Mouse (Mus musculus) limb, embryonic 14.5 days (tissue): Measurements from ENCODE around the gene Rab25. TPM values are rescaled to one million over a fixed set of nuclear protein-coding genes. Genes with fewer than 3 reads are reported as not detected.

Source experiments
- ATAC-seq: fragments of 200-750 bp; cut with Nextera tagmentation; 2 replicates; pipeline ENCODE4 v1.8.0; 2017; ENCODE audit warnings: low read depth, moderate number of reproducible peaks, moderate TSS enrichment; ENCODE audit not compliant: low FRiP score
- DNase-seq: peaks from one replicate; pipeline ENCODE4 v3.0.0-alpha.2; 2015; ENCODE audit warnings: low spot score
- H3K27ac ChIP-seq: fragments of 300-500 bp; sonication (generic); replicated peaks from 2 replicates; pipeline ENCODE4 v1.5.1; 2014; ENCODE audit warnings: low read depth, mild to moderate bottlenecking, low read length, moderate library complexity, mixed read lengths
- H3K27me3 ChIP-seq: fragments of 300-500 bp; sonication (generic); 2 replicates; pipeline ENCODE4 v1.6.1; 2014; ENCODE audit warnings: low read length, mixed read lengths; ENCODE audit not compliant: control insufficient read depth, insufficient read depth
- H3K36me3 ChIP-seq: fragments of 300-500 bp; sonication (generic); 2 replicates; pipeline ENCODE4 v1.6.1; 2014; ENCODE audit warnings: mild to moderate bottlenecking, low read length, moderate library complexity, mixed read lengths; ENCODE audit not compliant: control insufficient read depth, insufficient read depth
- H3K4me1 ChIP-seq: fragments of 300-500 bp; sonication (generic); 2 replicates; pipeline ENCODE4 v1.6.1; 2014; ENCODE audit warnings: antibody characterized with exemption, low read length, mixed read lengths; ENCODE audit not compliant: control insufficient read depth, insufficient read depth
- H3K4me2 ChIP-seq: fragments of 300-500 bp; sonication (generic); replicated peaks from 2 replicates; pipeline ENCODE4 v1.6.1; 2014; ENCODE audit warnings: low read depth, mild to moderate bottlenecking, low read length, moderate library complexity; ENCODE audit not compliant: severe bottlenecking
- H3K4me3 ChIP-seq: fragments of 300-500 bp; sonication (generic); replicated peaks from 2 replicates; pipeline ENCODE4 v1.5.1; 2014; ENCODE audit warnings: low read length
- H3K9ac ChIP-seq: fragments of 300-500 bp; sonication (generic); 2 replicates; pipeline ENCODE4 v1.6.1; 2014; ENCODE audit warnings: mild to moderate bottlenecking, low read depth, low read length, moderate library complexity; ENCODE audit not compliant: severe bottlenecking
- H3K9me3 ChIP-seq: fragments of 300-500 bp; sonication (generic); 2 replicates; pipeline ENCODE4 v1.6.1; 2016; ENCODE audit warnings: low read length; ENCODE audit not compliant: control insufficient read depth
- POLR2A ChIP-seq: fragments of 200-500 bp; IDR thresholded peaks from 2 replicates; pipeline ENCODE4 v1.8.0; 2012; ENCODE audit warnings: inconsistent platforms, mild to moderate bottlenecking, moderate library complexity, borderline replicate concordance; ENCODE audit not compliant: insufficient read depth, insufficient read length; ENCODE audit errors: extremely low read depth
- WGBS: fragments of 180-500 bp; shearing (Covaris S2); extraction: QIAGEN DNeasy Blood & Tissue Kit; methylation state at CpG from one replicate; pipeline ENCODE4 v1.1.7; 2014; 5-methylcytosine and 5-hydroxymethylcytosine counted together
- polyA plus RNA-seq, 2 experiments: library from polyadenylated mRNA; depleted of rRNA in 1 of 2; stranded (reverse) in 1 of 2; unstranded in 1 of 2; fragments of >200 nt; fragmentation: Nextera tagmentation in 1 of 2; extraction: Ambion mirVana in 1 of 2; gene quantifications; 2 replicates each; pipeline versions ENCODE4 v1.2.1 to v1.2.3; 2012 to 2014

Gene Rab25
- polyA plus RNA-seq, 2 experiments, result 35.0 to 70.4 TPM

DNA sequence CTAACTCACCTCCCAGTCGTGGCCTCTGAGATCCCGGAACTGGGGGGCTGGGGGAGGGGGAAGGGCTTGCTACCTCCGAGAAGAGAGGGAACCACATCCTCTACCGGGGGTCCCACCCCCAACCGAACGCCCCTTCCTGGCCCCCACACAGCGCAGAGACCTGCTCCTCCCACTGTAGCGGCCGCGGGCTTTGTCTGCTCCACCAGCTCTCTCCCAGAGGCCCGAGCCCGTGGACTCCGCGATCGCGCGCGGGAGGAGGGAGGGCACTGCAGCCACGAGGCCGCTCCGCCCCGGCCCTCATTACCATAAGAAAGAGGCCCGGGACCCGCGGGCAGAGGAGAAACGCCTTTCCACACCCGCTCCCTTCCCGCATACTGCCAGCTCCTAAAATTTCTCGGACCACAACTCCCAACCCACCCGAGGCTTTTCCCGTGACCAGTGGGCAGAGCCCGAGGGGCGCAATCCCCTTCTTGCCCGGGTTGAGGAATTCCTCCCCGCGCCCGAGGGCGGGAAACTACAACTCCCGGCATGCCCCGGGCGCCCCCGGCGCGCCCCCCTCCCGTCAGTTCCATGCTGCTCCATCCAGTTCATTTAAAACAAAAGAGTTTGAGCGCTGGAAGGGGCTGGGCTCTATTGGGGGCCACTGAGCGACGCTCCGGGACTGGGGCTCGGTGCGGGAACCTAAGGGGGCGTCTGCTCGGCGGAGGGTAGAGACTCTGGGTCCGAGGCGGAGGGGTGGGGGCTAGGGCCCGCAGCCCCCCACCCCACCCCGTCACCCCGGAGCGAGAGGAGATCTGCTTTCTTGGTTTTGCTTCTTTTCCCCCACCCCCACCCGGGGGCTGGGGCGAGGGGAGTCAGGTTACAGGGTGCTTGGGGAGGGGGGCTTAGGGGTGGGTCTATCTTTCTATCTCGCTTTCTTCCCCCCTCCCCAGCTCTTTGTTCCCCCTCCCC, 16.5 kb downstream of the Rab25 start:
- TF ChIP-seq POLR2A, result peak; percentile 58; the same call in 1 of the 2 replicates
- WGBS, result under 1% methylated on average over 54 of the region's 63 CpGs
- H3K9ac ChIP-seq, result peak overlapping the region; percentile 99

GRCm38 (mm10) chr3:88530082-88530864, 17.8 kb downstream of the Rab25 start:
- no peak for ATAC-seq
- peaks cover 14% of the 10 kb centered on the region; the same call in 1 of the 2 replicates for H3K36me3 ChIP-seq
- H3K4me3 ChIP-seq, result peak overlapping the region; percentile 96
- 7% methylated on average over 11 of the region's 11 CpGs for WGBS
- H3K4me2 ChIP-seq, result peak overlapping the region; percentile 62
- H3K9ac ChIP-seq, result peak overlapping the region; percentile 99
- H3K9me3 ChIP-seq, result no peaks in the 10 kb centered on the region
- TF ChIP-seq POLR2A, result no peak
- H3K27ac ChIP-seq, result peak overlapping the region; percentile 98
- H3K4me1 ChIP-seq, result peaks cover 34% of the 10 kb centered on the region
- H3K27me3 ChIP-seq, result no peaks in the 10 kb centered on the region
- no peak for DNase-seq

More for the DNA sequence above, 16.5 kb downstream of the Rab25 start:
- Histone ChIP-seq H3K27me3 (no peaks in the 10 kb centered on the region), H3K9me3 (no peaks in the 10 kb centered on the region), H3K27ac (peak overlapping the region; percentile 98), H3K4me1 (peaks cover 48% of the 10 kb centered on the region), H3K4me3 (peak overlapping the region; percentile 96), H3K36me3 (peaks cover 24% of the 10 kb centered on the region), H3K4me2 (peak overlapping the region; percentile 62)
- peak; percentile 91 for DNase-seq
- ATAC-seq, result peak; percentile 84

- Histone ChIP-seq H3K9ac (peak overlapping the region; percentile 99), H3K9me3 (no peaks in the 10 kb centered on the region), H3K4me3 (peak overlapping the region; percentile 96), H3K27ac (0 out of 2 replicates have a peak overlapping the region, but pooled peaks have one; percentile 20), H3K27me3 (no peaks in the 10 kb centered on the region), H3K4me2 (peak overlapping the region; percentile 62), H3K4me1 (peaks cover 26% of the 10 kb centered on the region), H3K36me3 (peaks cover 15% of the 10 kb centered on the region)
- 31% methylated on average over 7 of the region's 7 CpGs for WGBS
- TF ChIP-seq POLR2A, result no peak
- no peak for DNase-seq
- no peak for ATAC-seq
Measured at GRCm38 (mm10) chr3:88529204-88530000, 18.7 kb downstream of the Rab25 start.

- peaks cover 21% of the 10 kb centered on the region for H3K36me3 ChIP-seq
- H3K4me1 ChIP-seq, result peaks cover 22% of the 10 kb centered on the region
- no peak overlapping the region for H3K4me3 ChIP-seq
- 78% methylated on average over 11 of the region's 11 CpGs for WGBS
- no peak overlapping the region for H3K4me2 ChIP-seq
- TF ChIP-seq POLR2A, result no peak
- ATAC-seq (no peak), DNase-seq (no peak)
- no peak overlapping the region for H3K9ac ChIP-seq
- H3K9me3 ChIP-seq, result no peaks in the 10 kb centered on the region
- H3K27ac ChIP-seq, result no peak overlapping the region
- no peaks in the 10 kb centered on the region for H3K27me3 ChIP-seq
Measured at GRCm38 (mm10) chr3:88528646-88529045, 19.5 kb downstream of the Rab25 start.
